Mouse (Mus musculus) forebrain, embryonic 11.5 days (tissue): Measurements from ENCODE around the gene Gsg1l. TPM values are rescaled to one million over a fixed set of nuclear protein-coding genes. Genes with fewer than 3 reads are reported as not detected.

Source experiments
- ATAC-seq: fragments of 200-750 bp; cut with Nextera tagmentation; replicated peaks from 2 replicates; pipeline ENCODE4 v1.8.0; 2017; ENCODE audit warnings: moderate TSS enrichment; ENCODE audit not compliant: low FRiP score
- DNase-seq: peaks from one replicate; pipeline ENCODE4 v3.0.0-alpha.2; 2017; ENCODE audit warnings: low spot score
- H3K27ac ChIP-seq: fragments of 300-500 bp; sonication (generic); 2 replicates; pipeline ENCODE4 v1.5.1; 2014; ENCODE audit warnings: low read depth, low read length
- H3K27me3 ChIP-seq: fragments of 300-500 bp; sonication (generic); 2 replicates; pipeline ENCODE4 v1.6.1; 2014; ENCODE audit warnings: mild to moderate bottlenecking, low read length, mixed read lengths; ENCODE audit not compliant: control insufficient read depth, insufficient read depth
- H3K36me3 ChIP-seq: fragments of 300-500 bp; sonication (generic); 2 replicates; pipeline ENCODE4 v1.6.1; 2014; ENCODE audit warnings: mild to moderate bottlenecking, low read length, moderate library complexity, mixed read lengths; ENCODE audit not compliant: control insufficient read depth, insufficient read depth
- H3K4me1 ChIP-seq: fragments of 300-500 bp; sonication (generic); replicated peaks from 2 replicates; pipeline ENCODE4 v1.6.1; 2014; ENCODE audit warnings: low read length, mixed read lengths; ENCODE audit not compliant: control insufficient read depth, insufficient read depth
- H3K4me2 ChIP-seq: fragments of 300-500 bp; sonication (generic); 2 replicates; pipeline ENCODE4 v1.6.1; 2014; ENCODE audit warnings: low read depth, mild to moderate bottlenecking, low read length, moderate library complexity, mixed read lengths; ENCODE audit not compliant: severe bottlenecking
- H3K4me3 ChIP-seq: fragments of 300-500 bp; sonication (generic); 2 replicates; pipeline ENCODE4 v1.5.1; 2014; ENCODE audit warnings: low read depth, low read length
- H3K9ac ChIP-seq: fragments of 300-500 bp; sonication (generic); 2 replicates; pipeline ENCODE4 v1.6.1; 2014; ENCODE audit warnings: low read length
- H3K9me3 ChIP-seq: fragments of 300-500 bp; sonication (generic); 2 replicates; pipeline ENCODE4 v1.6.1; 2016; ENCODE audit warnings: low read length, mixed read lengths; ENCODE audit not compliant: control insufficient read depth
- WGBS: fragments of 180-500 bp; shearing (Covaris S2); extraction: QIAGEN DNeasy Blood & Tissue Kit; methylation state at CpG from one replicate; pipeline ENCODE4 v1.1.7; 2014; 5-methylcytosine and 5-hydroxymethylcytosine counted together
- polyA plus RNA-seq: library from polyadenylated mRNA; unstranded; fragments of >200 nt; fragmentation: Nextera tagmentation; extraction: Ambion mirVana; gene quantifications from 2 replicates; pipeline ENCODE4 v1.2.1, GENCODE M21; 2014

Gene Gsg1l
- polyA plus RNA-seq, 1 experiment from 2014 or later, result 0.72 TPM

GRCm38 (mm10) chr7:126008789-126009148, 73.4 kb downstream of the Gsg1l start:
- 72% methylated on average over 7 of the region's 7 CpGs for WGBS
- ATAC-seq, result peak; percentile 40; the same call in 1 of the 2 replicates

GRCm38 (mm10) chr7:126008139-126008788, 73.9 kb downstream of the Gsg1l start:
- Histone ChIP-seq H3K4me1 (peaks cover 23% of the 10 kb centered on the region), H3K36me3 (no peaks in the 10 kb centered on the region), H3K9ac (no peak overlapping the region), H3K4me3 (no peak overlapping the region), H3K4me2 (no peak overlapping the region), H3K27me3 (no peaks in the 10 kb centered on the region), H3K27ac (no peak overlapping the region), H3K9me3 (no peaks in the 10 kb centered on the region)
- ATAC-seq (no peak), DNase-seq (no peak)
- 74% methylated on average over 4 of the region's 4 CpGs for WGBS

More at GRCm38 (mm10) chr7:126008789-126009148, 73.4 kb downstream of the Gsg1l start:
- Histone ChIP-seq H3K9me3 (no peaks in the 10 kb centered on the region), H3K9ac (no peak overlapping the region), H3K27me3 (no peaks in the 10 kb centered on the region), H3K27ac (no peak overlapping the region), H3K4me1 (peaks cover 23% of the 10 kb centered on the region), H3K4me2 (no peak overlapping the region), H3K4me3 (no peak overlapping the region), H3K36me3 (no peaks in the 10 kb centered on the region)
- DNase-seq, result peak; percentile 70

- peaks cover 14% of the 10 kb centered on the region for H3K4me1 ChIP-seq
- DNase-seq, result no peak
- H3K4me2 ChIP-seq, result no peak overlapping the region
- no peak overlapping the region for H3K9ac ChIP-seq
- H3K27me3 ChIP-seq, result no peaks in the 10 kb centered on the region
- no peaks in the 10 kb centered on the region for H3K36me3 ChIP-seq
- no peak for ATAC-seq
- H3K27ac ChIP-seq, result no peak overlapping the region
- 59% methylated on average over 10 of the region's 10 CpGs for WGBS
- H3K4me3 ChIP-seq, result no peak overlapping the region
- no peaks in the 10 kb centered on the region for H3K9me3 ChIP-seq
Observed at GRCm38 (mm10) chr7:126007132-126007910, 74.9 kb downstream of the Gsg1l start.

DNA sequence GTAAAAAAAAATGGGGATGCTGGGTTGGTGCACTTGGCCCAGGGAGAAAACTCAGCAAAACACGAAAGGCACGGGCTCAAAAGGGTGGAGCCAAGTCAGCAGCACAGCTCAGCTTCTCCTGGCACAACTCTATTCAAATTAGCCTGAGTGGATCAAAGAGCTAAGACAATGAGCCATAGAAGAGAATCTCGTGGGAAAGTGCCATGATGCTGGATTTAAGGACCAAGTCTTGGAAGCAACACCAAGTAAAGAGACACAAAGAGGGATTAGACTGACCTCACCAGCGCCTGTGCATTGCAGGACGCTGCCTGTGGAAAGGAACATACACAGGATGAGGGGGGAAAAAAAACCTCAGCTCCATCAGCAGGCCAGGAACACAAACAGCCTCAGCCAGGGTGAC, 76.9 kb downstream of the Gsg1l start:
- no peak overlapping the region for H3K4me3 ChIP-seq
- H3K4me1 ChIP-seq, result peaks cover 9% of the 10 kb centered on the region; the same call in 1 of the 2 replicates
- no peaks in the 10 kb centered on the region for H3K36me3 ChIP-seq
- no peak overlapping the region for H3K4me2 ChIP-seq
- 0 out of 2 replicates have a peak, but pooled peaks have one; percentile 22 for ATAC-seq
- 19% methylated on average over 5 of the region's 5 CpGs for WGBS
- no peak for DNase-seq
- peak overlapping the region; percentile 18; the same call in 1 of the 2 replicates for H3K27ac ChIP-seq
- H3K9me3 ChIP-seq, result no peaks in the 10 kb centered on the region
- no peaks in the 10 kb centered on the region for H3K27me3 ChIP-seq
- no peak overlapping the region for H3K9ac ChIP-seq

DNA sequence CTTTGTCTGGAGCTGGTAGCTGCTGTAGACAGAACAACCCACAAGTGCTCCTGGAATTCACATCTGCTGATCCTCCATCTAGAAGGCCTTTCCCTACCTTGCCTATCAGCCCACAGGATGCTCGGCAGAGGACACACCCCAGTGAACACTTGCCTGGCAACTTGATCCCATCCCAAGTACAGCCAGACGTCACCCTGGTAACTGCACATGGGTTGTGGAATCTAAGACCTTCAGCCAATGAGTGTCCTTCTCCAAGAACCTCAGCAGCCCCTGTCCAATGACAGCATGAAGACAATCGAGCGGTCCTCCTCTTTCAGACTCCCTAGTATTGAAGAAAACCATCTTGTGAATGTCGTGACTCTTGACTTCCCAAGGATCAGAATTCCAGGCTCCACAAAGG, 80.5 kb downstream of the Gsg1l start:
- Histone ChIP-seq H3K4me2 (no peak overlapping the region), H3K9ac (no peak overlapping the region), H3K36me3 (no peaks in the 10 kb centered on the region), H3K4me3 (no peak overlapping the region), H3K4me1 (peaks cover 8% of the 10 kb centered on the region; the same call in 1 of the 2 replicates), H3K27ac (no peak overlapping the region), H3K9me3 (no peaks in the 10 kb centered on the region), H3K27me3 (no peaks in the 10 kb centered on the region)
- WGBS, result 60% methylated on average over 5 of the region's 5 CpGs
- ATAC-seq, result no peak
- DNase-seq, result no peak

- H3K27me3 ChIP-seq, result no peaks in the 10 kb centered on the region
- H3K9me3 ChIP-seq, result no peaks in the 10 kb centered on the region
- no peak overlapping the region for H3K4me3 ChIP-seq
- no peaks in the 10 kb centered on the region for H3K36me3 ChIP-seq
- 97% methylated on average over 3 of the region's 3 CpGs for WGBS
- ATAC-seq, result no peak
- H3K4me2 ChIP-seq, result no peak overlapping the region
- no peak overlapping the region for H3K27ac ChIP-seq
- no peaks in the 10 kb centered on the region for H3K4me1 ChIP-seq
- H3K9ac ChIP-seq, result no peak overlapping the region
- DNase-seq, result no peak
Observed at GRCm38 (mm10) chr7:125999921-126000320, 82.3 kb downstream of the Gsg1l start.

DNA sequence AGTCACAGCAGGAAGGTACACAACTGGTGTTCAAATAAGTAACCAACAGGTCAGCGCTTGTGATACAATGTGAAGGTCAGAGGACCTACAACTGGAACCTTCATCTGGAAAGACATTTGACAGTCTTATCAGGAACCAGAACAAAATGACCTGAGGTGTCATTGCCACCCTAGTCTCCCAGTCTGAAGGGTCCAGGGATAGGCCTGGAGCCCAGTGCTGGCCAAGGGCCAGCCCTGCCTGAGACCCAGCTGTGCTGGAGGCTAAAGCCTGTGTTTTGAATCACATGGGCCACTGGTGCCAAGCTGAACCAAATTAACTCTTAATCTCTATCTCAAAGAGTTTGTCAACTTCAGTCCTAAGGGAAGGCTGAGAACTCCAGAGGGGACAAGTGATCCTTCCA, 86.1 kb downstream of the Gsg1l start:
- ATAC-seq, result no peak
- H3K27ac ChIP-seq, result no peak overlapping the region
- no peak overlapping the region for H3K9ac ChIP-seq
- DNase-seq, result no peak
- H3K9me3 ChIP-seq, result no peaks in the 10 kb centered on the region
- H3K4me2 ChIP-seq, result no peak overlapping the region
- 96% methylated on average over 1 of the region's 1 CpGs for WGBS
- H3K36me3 ChIP-seq, result no peaks in the 10 kb centered on the region
- H3K4me1 ChIP-seq, result no peaks in the 10 kb centered on the region; the same call in 1 of the 2 replicates
- no peaks in the 10 kb centered on the region for H3K27me3 ChIP-seq
- H3K4me3 ChIP-seq, result no peak overlapping the region

DNA sequence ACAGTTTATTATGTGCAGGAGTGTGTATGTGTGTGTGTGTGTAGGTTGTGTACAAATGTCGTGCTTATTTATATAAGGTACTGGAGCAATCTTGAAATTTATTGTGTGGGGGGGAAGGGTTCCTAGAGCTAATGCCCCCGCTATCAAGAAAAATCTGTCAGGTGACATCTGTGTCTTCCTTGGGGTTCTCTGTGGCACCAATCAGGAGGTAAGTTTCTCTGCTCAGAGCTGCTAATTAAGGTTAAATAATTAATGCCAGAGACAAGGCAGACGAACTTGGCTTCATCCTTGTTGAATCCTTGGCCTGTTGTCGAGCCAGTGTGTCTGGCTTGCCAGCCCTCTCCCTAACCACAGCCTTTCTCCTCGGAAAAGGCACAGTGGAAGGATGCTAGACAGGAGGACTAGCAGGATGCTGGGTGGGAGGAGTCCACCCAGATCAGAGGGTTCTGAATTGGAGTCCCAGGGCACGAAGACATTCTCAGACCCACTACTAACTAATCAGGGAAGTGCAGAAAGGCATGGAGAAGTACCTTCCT, 89.8 kb downstream of the Gsg1l start:
- H3K27me3 ChIP-seq, result no peaks in the 10 kb centered on the region
- no peak overlapping the region for H3K4me2 ChIP-seq
- ATAC-seq (no peak), DNase-seq (no peak)
- H3K9ac ChIP-seq, result no peak overlapping the region
- H3K36me3 ChIP-seq, result no peaks in the 10 kb centered on the region
- no peaks in the 10 kb centered on the region for H3K9me3 ChIP-seq
- peaks cover 5% of the 10 kb centered on the region; the same call in 1 of the 2 replicates for H3K4me1 ChIP-seq
- 69% methylated on average over 6 of the region's 6 CpGs for WGBS
- no peak overlapping the region for H3K4me3 ChIP-seq
- no peak overlapping the region for H3K27ac ChIP-seq
